Mouse (Mus musculus): ENCODE measurements at regions not wholly inside any gene's neighbourhood (a gene's known extent, or its start where the extent isn't known, plus 50 kb on each side); places are given as distances from the start of the nearest gene placed in this dataset.
"Not testable (repeated sequence)": the region's sequence is repeated elsewhere in the genome, so short reads cannot be mapped to it uniquely, and the experiment has no call there.

DNA sequence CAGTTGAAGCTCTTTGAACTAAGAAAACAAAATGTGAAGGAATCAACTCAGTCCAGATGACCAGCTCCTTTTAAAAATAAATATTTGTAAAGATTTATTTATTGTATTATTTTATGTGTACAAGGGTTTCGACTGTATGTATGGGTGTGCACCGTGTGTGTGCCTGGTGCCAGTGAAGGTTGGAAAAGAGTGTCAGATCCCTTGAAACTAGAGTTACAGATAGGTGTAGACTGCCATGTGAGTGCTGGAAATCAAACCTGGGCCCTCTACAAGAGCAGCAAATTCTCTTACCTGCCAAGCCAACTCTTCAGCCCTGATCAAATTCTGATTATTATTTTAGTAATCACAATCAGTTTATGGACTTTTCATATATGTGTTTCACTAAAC, 140.2 kb upstream of the Gm12728 start:
- no peak for DNase-seq (ENCODE audit: low spot score)

DNA sequence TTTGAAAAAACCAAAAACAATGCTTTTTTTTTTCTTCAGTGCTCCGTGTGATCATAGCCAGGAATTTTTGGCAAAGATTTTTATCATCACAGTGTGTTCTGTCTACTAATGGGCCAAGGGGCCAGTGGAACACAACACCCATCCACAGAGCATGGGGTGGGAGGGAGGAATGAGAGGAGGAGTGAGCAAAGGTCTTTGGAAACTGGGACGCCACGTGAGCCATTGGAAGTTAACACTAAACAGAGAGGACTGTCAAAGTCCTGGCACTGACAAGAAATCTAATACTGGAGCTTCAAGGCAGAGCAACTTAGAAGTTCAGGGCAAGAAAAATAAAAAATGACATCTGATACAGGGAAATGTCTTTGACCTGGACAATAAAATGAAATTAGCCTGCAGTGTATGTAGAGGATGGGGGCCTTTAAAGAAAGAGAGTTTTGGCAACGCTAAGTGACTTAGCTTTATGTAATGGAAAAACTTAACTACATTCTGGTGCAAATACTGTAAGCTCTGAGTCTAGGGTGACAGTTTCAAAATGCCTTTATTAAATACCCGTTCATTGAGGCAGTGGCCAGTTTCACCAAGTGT, 133.5 kb upstream of the Gm12728 start:
- peak; percentile 58 for DNase-seq (ENCODE audit: low spot score)

DNA sequence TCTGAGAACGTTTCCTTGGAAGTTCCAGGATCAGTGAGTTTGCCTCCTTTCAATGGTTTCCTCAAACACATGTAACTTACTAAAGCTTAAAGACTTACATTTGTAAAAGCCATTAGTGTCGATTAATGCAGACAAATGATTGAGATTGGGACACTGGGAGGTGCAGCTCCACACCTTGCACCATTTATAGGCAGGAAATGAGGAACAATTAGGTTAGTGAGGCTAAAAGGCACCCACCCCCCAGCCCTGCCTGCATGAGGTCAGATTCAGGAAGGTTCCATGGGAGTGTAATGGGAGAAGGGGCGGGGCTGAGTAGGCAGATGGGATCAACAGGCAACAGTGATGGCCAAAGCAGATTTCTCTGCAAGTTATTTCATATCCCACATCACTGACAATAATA, 131.1 kb upstream of the Gm12728 start:
- DNase-seq (ENCODE audit: low spot score) = no peak

DNA sequence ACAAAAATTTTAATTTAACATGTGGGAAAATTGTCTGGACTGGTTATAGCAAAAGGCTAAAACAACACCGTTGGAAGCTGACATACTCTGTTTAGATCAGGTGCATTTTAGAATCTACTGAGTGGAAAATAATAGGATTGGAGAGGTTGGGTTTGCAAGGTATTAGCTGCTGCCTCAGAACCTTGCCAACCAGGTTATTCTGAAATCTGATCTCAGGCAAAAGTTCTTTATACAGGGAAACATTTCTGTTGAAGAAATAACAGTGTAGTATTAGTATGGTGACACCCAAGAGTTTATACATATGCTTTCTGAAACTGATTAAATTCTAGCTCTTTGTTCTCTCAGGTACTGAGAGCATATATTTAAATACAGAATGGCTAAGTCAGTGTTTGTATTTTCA, 113.0 kb upstream of the Gm12728 start:
- no peak for DNase-seq (ENCODE audit: low spot score)

DNA sequence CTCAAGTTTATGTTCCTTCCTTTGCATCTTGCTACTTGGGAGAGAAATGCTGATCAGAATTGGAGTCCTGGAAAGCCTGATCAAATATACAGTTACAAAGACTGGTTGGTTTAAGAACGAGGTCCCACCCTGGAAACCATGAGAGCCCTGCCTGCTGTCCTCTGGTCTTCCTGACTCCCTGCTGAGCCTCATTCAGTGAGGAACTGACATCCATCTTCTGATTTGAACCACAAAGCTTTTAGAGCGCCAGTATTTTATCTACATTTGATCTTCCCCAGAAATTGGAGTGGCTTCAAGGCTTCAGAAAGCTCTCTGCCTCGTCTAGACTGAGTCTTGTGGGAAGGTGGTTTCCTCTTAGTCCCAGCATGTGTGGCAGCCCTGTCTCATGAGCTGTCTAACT, 99.0 kb upstream of the Gm12728 start:
- DNase-seq (ENCODE audit: low spot score) = no peak

DNA sequence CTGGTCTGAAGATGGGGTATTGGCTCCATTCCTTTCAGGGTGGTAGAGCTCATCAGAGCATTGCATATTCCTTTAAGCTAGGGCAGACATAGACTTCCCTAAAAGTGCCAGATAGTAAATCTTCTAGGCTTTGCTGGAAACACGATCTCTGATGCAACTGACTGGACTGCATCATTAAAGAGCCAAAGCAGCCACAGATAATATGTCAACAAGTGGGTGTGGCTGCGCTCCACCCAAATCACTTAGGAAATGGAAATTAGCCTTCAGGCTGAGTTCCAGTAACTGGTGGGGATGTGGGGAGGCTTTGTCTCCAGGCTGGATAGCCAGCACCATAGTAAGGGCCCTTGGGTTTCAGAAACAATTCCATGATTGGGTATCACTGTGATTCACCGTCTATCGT, 97.3 kb upstream of the Gm12728 start:
- DNase-seq (ENCODE audit: low spot score) = peak; percentile 31

DNA sequence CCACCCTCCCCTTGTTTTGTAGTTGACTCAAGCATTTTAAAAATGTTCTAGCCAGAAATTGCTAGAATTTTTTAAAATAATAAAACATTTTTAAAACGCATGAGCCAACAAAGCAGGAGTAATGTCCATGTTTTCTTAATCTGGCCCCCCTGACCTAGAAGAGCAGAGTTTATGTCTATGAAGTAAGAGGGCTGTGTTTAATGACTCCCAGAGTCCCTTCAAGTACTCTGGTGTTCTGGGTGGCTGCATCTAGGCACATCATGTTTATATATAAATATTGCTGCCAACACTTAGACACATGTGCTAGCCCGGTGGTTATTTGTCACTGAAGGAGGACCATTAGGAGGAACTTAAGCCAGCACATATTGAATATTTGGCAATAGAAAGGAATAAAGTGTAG, 93.8 kb upstream of the Gm12728 start:
- DNase-seq (ENCODE audit: low spot score) = peak; percentile 54

DNA sequence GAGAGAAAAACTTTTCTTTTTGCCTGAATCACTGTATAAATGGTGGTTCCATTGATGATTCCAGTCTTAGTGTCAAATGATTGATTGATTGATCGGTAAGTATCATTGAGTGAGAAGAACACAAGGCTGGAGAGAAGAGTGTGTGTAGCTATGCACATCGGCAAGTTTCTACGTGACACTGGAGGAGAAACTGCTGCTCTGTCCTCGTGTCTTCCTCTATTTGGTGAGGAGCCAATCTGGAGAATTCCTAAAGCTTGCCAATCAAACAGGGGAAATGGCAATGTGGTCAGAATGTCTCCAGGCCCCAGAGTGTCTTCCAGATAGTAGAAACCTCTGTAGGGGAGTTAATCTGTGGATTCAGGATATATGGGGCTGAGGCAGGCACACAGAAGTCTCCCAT, 92.5 kb upstream of the Gm12728 start:
- DNase-seq (ENCODE audit: low spot score) = peak; percentile 31

DNA sequence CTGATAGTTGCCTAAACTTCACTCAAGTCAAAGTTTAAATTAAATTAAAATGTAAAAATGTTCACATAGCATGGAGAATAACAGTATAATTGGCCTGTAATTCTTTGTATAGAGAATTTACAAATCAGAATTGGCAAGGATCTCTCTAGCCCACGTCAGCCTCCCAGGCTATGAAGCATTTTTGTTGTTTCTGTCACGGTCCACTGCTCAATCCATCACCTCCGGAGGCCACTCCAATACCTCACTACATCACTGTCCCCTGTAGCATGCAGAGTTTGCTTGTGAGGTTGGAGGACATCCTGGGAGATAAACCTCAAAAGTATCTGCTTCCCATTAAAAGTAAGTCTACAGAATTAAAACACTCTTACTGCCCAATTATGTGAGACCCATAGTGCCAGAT, 87.6 kb upstream of the Gm12728 start:
- DNase-seq (ENCODE audit: low spot score) = no peak

DNA sequence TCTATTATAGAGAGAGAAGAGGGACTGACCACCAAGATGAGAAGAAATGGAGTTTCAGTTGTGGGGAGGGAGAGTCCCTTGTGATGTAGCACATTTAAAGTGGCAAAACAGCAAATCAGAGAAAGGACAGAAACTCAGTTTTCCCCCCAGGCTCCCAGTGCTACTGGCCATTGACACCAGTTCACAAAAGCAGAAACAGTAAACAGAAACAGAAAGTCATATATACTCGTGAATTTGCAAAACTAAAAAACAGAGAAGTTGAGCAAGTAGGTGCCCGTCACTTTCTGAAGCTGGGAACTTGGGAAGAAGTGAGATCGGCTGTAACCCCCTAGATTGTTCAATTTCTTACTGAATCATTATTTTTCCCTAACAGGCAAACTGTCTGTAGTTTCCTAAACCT, 86.3 kb upstream of the Gm12728 start:
- no peak for DNase-seq (ENCODE audit: low spot score)

DNA sequence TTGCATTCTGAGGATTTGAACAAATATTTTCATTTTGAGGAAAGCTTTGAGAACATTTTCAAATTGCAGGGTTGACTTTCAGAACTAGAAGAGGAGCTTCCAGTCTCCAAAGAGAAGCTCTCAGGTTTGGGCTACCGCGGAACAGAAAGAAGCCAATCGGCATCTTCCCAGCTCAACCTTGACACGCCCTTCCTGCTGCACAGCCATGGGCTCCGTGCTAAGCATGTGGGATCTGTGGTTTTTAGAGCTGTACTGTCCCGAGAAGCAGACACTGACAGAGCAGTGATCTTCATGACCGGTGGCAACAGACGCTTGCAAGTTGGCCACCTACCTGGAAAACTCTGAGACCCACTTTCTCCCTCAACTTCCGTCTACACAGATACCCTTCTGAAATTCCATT, 85.4 kb upstream of the Gm12728 start:
- DNase-seq (ENCODE audit: low spot score) = no peak

DNA sequence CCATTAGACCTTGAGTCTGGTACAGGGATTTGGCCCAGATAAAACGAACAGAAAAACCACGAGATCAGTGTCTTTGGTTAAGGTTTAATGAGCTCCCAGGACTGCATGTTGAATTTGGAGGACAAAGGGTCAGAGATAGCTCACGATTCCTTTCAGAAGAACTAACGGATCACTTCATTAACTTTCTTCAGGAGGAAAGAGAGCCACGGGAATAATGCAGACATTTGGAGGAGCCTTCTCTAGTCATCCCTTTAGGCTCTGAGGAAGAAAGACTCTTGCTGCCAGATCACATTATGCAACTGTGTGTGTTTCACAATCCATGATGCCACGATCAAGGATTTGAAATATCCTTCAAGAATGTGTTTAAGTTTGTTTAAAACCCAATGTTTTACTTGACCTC, 83.7 kb upstream of the Gm12728 start:
- peak; percentile 69 for DNase-seq (ENCODE audit: low spot score)

DNA sequence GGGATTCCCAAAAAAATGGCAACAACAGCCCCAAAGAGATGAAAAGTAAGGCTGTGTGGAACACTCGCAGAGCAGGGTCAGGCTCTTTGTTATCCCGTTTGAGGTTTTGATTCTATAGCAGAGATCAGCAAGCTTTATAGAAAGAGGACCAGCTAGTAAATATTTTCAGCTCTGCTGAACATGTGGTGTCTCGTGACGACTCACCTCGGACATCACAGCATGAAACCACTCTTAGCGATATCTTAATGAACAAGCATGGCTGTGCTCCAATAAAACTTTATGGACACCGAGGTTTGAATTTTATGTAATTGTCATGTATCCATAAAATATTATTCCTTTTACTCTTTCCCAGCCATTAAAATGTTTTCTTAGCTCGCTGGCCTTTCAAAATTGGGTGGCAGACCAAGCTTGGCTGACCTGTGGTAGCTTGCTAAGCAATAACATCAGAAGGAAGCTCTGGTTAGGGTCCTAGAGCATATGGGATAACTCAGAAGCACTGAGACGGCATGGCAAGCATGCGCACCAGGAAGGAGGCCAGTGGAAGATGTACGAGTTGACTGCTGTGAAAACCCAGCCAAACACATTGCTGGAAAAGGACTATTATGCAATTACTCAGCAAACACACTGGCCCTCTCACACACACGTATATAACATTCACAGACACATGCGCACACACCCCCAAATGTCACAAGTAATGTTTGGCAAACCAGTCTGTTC, 81.4 kb upstream of the Gm12728 start:
- peak; percentile 68 for DNase-seq (ENCODE audit: low spot score)

DNA sequence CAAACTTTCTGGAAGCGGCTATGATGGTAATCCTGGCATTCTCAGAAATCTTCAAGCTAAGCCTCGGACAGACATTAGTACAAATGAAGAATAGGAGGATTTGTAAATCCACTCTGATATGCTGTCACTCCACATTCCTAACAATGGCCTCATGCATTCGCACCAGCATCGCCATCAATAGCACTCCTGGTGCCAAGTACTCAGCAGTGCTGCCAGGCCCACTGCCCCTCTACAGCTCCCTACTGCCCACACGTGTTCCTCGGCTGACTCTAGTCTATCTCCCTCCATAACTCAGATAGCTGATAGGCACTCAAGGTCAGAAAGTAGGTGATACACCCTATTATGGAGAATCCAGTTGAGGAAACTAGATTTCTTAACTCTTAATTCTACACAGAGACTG, 75.7 kb upstream of the Gm12728 start:
- DNase-seq (ENCODE audit: low spot score) = no peak

DNA sequence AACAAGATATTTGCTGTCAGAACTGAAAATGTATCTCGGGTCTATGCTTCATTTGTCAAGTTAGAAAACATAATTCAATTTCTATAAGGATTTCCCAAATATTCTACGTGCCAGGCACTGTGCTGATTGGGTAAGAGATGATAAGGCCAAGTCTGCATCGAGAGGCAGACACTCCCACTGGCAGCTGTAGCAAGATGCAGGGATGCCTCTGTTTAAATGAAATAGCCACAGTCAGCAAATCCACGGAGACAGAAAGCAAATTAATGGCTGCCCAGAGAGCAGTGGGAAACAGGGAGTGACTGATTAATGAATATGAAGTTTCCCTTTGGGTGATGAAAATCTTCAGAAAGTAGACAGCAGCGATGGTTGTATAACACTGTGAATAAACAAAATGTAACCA, 71.6 kb upstream of the Gm12728 start:
- DNase-seq (ENCODE audit: low spot score) = no peak

DNA sequence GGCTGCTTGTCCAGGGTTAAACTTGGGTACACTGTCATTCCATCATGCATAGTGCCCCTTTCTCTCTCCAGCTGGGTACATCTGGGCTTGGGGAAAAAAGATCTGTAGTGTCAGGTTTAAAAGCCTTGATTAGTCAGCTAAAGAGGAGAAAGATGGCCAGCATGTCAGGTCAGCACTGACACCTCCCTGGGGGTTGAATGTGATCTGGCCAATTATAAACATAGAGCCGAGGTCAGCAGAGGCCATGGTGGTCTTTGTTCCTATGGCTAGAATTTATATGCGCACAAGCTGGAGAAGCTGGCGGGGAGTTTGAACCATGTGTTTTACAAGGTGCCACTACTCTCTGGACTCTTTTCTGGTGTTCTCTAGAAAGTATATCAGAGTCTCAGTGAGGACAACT, 61.0 kb upstream of the Gm12728 start:
- DNase-seq (ENCODE audit: low spot score) = no peak

DNA sequence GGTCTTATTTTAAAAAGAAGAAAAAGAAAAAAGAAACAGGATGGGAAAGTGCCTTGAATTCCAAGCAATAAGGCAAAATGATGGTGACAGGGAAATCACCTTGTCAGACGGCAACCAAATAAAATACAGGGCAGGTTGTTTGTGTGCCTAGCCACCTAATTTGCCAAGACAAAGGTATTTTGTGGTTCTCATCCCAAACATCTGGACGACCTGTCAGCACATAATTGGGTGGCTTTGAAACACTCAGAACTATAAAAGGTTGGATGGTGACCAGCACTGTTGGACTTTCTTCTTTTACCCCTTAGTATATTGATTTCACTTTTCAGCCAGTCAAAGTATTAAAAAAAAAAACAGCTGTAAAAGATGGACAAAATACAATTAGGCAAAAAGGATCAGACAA, 58.8 kb upstream of the Gm12728 start:
- DNase-seq (ENCODE audit: low spot score) = no peak

DNA sequence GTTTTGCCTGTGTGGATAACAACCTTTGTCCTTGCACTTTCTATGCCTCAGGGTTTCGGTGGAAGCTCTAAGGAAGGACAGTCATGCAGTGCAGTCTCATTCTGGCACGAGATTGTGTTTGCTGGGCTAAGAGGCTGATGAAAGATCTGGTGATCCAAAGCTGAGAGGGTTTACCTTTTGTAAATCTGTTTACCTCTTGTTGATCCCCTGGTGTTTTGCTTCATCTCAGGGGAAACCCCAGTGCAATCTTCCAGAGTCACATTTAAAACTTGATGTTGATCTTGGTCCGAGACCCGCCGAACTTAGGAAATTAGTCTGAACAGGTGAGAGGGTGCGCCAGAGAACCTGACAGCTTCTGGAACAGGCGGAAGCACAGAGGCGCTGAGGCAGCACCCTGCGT, 54.6 kb upstream of the Gm12728 start:
- DNase-seq (ENCODE audit: low spot score) = not testable (repeated sequence)
